Mouse (Mus musculus) CD4-positive helper T cell, adult 2 months (primary cell): ENCODE measurements around the gene Rora.
A peak's percentile ranks its signal among the peaks of the same experiment; 100 is the strongest.

Source experiments
- DNase-seq: peaks from one replicate; pipeline ENCODE4 v3.0.0-alpha.2; 2012; ENCODE audit warnings: low read depth, missing footprints, low spot score

Gene Rora

DNA sequence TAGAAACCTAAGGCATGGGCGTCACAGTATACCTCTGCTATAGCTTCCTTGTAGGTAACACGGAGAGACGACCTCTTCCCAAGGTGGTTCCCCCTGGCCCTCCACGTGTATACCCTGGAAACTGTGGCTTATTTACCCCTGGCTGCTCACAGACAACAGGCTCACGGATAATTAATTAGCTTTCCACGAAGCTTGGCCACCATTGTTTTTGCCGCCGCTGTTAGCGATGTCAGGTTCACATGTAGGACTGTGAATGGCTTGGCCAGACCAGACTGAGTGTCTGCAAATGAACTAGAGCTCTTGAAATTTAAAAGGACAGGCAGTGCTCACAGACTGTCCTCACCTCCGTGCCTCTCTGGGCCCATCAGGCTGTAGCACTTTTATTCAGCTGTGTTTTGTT, 483.8 kb downstream of the Rora start:
- DNase-seq = no peak

GRCm38 (mm10) chr9:69140144-69140543, 486.6 kb downstream of the Rora start:
- DNase-seq = no peak

- DNase-seq = no peak
These were observed 488.3 kb downstream of the Rora start for GRCm38 (mm10) chr9:69141859-69142258.

GRCm38 (mm10) chr9:69146937-69147336, 493.4 kb downstream of the Rora start:
- no peak for DNase-seq

GRCm38 (mm10) chr9:69150224-69150623, 496.6 kb downstream of the Rora start:
- no peak for DNase-seq

- no peak for DNase-seq
These were observed 501.1 kb downstream of the Rora start for GRCm38 (mm10) chr9:69154684-69155083.

DNA sequence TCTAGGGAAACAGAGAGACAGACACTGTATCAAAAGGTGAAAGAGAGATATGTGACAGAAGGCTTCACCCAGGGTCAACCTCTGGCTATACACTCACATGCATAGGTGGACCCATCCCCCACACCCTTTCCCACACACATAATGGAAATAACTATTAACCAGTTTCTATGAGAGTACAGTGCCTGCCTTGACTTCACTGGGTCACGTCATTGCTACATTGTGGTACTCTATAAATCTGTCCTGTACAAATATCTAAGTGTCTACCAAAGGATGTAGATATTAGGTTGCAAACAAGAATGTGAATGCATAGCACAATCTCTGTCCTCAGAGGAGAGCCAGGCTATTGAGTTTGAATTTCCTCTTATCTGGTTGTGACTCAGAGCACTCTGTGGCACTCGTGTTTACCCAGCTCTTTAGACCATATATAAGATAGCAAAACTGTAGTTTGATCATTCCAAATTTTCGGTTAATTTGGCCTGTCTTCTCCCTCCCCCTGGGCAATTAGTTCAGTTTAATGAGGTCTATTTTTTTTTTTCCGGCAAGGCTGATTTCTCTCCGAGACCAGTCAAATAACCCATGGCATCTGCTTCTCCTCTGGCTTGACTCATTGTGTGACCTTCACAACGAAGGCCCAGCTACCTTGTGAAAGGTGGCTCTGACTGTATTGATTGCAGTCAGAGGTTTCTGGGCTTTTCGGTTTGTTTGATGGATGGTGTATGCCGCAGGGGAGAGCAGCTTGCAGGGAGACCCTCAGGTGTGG, 502.4 kb downstream of the Rora start:
- peak; percentile 17 for DNase-seq

GRCm38 (mm10) chr9:69160818-69161217, 507.2 kb downstream of the Rora start:
- DNase-seq = no peak

DNA sequence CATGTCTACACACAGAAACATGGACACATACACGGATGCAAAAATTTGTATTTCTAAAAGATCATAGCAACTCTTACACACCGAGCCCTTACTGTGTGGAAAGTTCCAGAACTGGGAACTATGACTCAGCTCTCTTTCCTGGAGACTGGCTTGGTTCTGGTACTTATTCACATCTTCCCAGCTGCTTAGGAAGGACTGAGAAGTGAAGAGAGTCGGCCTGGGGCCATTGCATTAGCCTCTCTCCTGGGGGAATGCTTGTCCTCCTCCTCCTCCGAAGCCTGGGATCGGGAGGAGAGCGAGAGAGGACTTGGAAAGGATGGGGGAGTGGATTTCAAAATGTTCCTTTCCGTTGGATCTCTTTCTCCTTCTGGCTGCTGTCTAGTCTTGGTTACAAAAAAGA, 511.1 kb downstream of the Rora start:
- no peak for DNase-seq

DNA sequence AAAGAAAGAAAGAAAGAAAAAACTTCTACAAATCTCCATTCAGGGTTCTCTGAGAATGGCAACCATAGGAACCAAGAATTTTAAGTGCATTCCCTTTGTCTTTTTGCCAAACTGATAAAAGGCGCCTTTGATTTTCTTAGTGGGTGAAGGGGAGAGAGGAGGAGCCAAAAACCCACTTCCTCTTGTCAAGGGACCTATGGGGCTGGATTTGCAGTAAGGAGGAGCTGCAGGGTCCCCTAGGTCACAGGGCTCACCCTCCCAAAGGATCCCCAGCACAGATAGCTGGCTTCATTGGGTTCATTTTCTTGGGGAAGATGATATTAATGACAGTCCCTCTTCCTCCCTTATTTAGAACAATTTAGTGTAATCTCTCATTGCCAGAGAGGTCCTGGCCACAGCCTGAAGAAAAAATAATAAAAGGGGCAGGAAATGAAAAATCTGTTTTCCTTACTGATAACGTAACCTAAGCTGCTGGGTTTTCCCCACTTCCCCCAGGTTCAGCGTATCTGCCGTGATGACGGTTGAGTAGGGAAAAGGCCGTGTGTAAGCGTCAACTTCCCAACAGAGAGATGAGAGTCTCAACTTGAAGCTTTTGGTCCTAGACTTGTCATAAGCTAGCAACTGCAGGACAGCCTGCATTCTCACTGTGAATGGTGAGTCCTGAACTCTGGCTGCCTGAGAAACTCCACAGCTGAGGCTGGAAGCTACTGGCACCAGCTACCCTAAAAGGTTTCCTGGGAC, 511.7 kb downstream of the Rora start:
- peak; percentile 72 for DNase-seq

DNA sequence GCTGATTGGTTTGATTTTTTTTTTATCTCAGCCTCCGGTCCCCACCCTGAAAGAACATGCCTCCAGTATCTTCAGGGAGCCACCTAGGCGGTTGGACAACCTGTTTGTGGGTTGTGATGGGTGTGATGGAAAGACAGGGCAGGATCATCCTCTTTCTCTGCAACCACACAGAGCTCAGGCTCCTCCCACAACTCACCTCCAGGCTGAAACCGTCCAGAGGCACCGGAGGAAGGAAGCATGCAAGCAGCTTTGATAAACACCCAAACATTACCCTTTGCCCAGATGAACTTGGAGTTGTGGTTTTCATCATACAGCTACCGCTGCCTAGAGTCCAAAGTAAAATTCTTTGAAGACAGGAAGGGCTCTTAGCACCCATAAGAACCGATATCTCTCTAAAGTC, 520.5 kb downstream of the Rora start:
- peak; percentile 62 for DNase-seq

- DNase-seq = no peak
These were observed 521.0 kb downstream of the Rora start for GRCm38 (mm10) chr9:69174527-69175116.

- no peak for DNase-seq
These were observed 523.4 kb downstream of the Rora start for GRCm38 (mm10) chr9:69176988-69177387.

- DNase-seq = no peak
These were observed 525.6 kb downstream of the Rora start for GRCm38 (mm10) chr9:69179224-69179623.

DNA sequence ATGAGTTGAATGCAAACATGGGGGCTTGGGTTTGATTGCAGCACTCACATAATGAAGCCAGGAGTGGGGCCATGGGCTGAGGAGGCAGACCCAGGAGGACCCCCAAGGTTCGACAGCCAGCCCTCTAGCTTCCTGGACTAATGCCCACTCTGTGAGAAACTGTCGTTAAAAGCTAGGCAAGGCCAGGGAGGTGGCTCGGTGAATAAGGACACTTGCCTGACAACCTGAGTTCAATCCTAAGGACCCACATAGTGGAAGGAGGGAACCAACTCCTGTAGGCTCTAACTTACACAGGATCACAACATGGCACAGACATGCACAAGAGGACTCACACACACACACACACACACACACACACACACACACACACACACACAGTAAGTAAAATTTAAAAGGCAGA, 527.4 kb downstream of the Rora start:
- DNase-seq = no peak

DNA sequence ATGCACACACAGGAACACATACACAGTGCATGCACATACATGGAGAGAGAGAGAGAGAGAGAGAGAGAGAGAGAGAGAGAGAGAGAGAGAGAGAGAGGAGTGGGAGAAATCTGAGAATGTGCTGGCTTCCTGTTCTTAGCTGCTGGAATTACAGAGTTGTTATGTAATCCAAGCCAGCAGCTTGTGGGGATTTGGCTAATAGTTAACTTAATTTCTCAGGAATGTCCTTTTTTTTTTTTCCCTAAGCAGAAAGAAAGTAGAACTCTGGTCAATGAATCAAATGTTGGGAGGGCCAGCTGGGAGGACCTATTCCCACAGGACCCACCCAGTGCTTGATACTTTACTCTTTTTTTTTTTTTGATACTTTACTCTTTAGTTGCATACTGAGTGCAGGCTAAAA, 527.8 kb downstream of the Rora start:
- DNase-seq = no peak

GRCm38 (mm10) chr9:69183888-69184287, 530.3 kb downstream of the Rora start:
- DNase-seq = no peak

DNA sequence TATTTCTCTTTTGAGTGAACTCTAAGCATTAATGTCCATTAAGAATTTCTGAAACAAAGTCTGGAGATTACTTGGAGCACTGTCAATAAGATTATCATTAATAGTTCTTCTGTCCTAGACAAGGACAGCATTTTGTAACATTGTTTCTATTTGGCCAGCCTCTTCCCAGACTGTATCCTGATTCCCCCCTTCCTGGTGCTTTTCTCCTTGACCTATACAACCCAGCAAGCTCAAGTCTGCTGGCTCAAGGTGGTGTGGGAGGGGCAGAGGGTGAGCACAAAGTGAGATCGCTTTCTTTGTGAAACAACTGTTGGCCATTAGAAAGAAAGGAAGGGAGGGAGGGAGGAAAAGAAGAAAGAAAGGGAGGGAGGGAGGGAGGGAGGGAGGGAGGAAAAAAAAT, 537.1 kb downstream of the Rora start:
- no peak for DNase-seq

DNA sequence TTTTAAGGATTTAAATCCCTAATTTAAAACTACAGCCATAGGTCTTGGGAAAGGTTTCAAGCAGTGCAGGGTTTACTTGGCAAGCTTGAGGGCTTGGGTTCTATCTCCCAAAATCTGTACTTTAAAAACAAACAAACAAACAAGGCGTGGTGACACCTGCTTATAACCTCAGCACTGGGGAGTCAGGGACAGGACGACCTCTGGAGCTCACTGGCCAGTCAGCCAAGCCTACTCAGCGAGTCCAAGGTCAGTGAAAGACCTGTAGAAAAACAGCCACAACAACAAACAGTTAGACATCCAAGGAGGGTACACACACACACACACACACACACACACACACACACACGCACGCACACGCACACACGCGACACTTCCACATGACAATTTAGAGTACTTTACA, 538.9 kb downstream of the Rora start:
- no peak for DNase-seq

DNA sequence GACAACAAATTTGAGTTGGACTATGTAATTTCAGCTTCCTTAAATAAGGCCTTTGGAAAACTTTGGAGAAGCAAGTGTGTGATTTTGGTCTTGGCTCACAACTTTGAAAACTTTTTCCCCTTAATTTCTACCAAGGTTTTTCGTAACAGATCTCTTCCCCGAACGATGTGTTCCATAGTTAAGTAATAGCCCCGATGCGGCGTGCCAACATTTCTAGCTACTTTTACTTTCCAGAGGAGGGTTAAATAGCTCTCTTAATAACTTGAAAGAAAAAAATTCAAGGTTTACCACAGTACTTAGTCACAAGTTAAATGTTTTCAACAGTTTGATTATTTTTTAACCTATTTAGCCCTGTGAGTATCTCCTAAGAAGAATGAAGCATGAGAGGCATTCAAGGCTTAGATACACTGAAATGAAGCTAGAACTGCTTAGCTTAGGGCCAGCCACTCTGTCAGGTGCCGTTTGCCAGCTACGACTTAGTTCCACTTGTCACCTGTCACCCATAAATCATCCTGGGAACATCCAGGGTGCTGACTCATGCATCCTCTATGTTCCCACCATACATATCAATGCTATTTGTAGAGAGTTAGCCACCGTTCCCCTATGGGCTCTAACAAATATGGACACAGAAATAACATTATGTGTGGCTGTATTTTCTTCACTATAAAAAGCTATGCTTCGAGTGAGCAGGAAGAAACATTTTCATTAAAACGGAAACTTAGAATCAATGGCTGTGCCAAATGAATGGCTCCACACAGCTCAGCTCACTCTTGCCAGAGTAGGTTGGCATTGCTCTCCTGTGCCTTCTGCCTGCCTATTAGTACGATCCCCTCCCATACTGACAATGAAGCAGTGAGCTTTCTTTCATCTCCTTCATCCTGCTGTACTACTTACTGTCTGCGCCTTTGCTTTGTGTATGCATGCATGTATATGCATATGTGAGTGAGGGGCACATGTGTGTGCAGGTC, 541.3 kb downstream of the Rora start:
- no peak for DNase-seq

DNA sequence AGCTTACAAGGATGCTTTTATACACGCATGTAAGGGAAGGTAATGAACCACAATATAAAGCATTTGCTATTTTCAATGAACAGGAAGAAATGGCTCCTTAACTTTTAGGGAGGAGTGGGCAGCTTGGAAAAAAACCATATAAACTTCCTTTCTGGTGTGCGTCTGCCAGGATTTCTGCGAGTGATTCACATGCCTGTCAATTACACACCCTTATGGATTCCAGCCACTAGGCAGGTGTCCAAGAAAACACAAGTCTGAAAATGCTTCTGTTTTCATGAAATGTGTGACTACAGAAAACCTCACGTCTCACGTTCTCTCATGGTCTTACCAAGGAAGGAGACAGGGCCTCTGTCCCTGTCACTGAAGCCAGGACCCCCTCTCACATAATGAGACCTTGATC, 560.2 kb downstream of the Rora start:
- DNase-seq = no peak

GRCm38 (mm10) chr9:69224841-69225240, 571.3 kb downstream of the Rora start:
- DNase-seq = no peak
